Mouse (Mus musculus) gonadal fat pad, adult 2 months (tissue): ENCODE results near the gene Gm21954. TPM values are rescaled to one million over a fixed set of nuclear protein-coding genes. Genes with fewer than 3 reads are reported as not detected.

Source experiments
- DNase-seq: peaks from one replicate; pipeline ENCODE4 v3.0.0-alpha.2; 2012; ENCODE audit warnings: low read depth
- polyA plus RNA-seq: library from polyadenylated mRNA; depleted of rRNA; stranded (reverse); fragments of >200 nt; gene quantifications from 2 replicates; pipeline ENCODE4 v1.2.3, GENCODE M21; 2012

Gm21954 gene
- polyA plus RNA-seq, 1 experiment, result not detected

GRCm38 (mm10) chr3:55462904-55463668, 8.9 kb downstream of the Gm21954 start:
- DNase-seq, result no peak

DNA sequence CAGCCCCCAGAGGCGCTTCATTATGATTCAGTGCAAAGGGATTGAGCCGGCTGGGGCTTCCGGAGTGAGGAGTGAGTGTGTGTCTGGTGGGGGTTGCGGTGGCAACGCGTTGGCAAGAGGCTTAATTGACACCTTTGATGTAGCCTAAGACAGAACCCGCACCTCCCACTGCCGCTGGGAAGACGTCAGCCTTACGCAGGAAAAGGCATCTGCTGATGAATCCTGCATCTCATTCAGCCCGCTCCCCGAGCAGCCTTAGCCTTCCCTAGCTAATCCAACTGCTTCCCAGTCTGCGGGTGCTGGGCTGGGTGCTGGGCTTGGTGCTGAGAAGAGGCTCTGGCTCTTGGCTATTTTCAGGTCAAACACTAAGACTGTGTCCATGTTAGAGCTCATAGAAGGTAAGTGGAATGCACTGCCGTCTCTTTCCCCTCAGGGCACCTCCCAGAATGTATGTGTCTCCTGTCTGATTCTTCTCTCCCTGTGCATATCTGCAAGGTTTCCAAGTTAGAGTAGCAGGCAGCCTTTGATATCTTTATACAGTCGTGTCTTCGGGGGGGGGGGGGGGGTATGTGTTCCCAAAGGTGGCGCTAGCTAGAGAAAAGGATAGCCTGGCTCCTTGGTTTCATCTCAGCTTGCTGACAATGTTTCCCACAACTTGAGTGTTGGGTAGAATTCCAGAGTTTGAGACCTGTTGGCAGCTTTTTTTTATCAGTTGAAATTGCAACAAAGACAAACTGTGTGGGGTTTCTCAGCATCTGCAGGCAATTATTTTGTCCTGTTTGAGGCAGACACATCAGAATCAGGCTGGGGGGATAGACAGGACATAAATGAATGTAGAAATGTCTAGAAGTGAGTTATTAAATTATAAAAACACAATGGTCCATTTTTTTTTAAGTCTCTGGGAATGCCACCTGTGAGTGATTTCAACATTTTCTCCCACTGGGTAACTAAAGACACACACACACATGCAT, 10.0 kb downstream of the Gm21954 start:
- no peak for DNase-seq

- no peak for DNase-seq
Observed at GRCm38 (mm10) chr3:55461092-55461491, 10.9 kb downstream of the Gm21954 start.

GRCm38 (mm10) chr3:55452464-55452863, 19.5 kb downstream of the Gm21954 start:
- no peak for DNase-seq

DNA sequence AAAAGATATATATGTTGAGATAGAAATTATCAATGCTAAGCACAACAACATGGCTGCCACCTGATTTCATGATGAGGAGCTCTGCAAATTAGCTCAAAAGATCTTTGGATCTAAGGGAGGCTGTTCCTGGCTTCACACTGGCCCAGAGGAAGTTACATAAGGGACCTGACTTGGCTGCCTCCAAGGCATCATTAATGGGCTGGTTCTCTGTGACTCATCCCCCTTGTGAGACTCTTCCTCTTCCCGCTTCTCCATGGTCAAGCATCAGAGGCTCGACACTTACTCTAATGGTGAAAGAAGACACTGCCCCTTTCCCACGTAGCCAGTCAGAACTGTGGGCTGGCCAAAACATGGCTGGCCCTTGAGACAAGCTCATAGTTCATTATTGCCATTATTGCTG, 20.1 kb downstream of the Gm21954 start:
- no peak for DNase-seq

GRCm38 (mm10) chr3:55451035-55451434, 21.0 kb downstream of the Gm21954 start:
- DNase-seq, result no peak

DNA sequence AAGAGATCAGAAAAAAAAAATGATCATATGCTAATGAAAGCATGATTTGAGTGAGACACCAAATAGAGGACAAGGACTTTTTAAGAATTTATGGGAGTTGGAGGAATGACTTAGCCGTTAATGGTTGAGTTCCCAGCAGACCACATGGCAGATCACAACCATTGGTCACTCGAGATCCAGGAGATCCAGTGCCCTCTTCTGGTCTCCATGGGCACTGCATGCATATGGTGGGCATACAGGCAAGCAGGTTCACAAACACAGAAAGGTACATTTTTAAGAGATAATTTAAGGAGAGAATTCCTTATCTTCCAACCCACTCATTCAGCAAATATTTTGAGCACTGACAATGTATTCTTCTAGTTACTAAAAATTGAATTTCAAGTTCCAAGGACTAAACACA, 22.9 kb downstream of the Gm21954 start:
- DNase-seq, result no peak

DNA sequence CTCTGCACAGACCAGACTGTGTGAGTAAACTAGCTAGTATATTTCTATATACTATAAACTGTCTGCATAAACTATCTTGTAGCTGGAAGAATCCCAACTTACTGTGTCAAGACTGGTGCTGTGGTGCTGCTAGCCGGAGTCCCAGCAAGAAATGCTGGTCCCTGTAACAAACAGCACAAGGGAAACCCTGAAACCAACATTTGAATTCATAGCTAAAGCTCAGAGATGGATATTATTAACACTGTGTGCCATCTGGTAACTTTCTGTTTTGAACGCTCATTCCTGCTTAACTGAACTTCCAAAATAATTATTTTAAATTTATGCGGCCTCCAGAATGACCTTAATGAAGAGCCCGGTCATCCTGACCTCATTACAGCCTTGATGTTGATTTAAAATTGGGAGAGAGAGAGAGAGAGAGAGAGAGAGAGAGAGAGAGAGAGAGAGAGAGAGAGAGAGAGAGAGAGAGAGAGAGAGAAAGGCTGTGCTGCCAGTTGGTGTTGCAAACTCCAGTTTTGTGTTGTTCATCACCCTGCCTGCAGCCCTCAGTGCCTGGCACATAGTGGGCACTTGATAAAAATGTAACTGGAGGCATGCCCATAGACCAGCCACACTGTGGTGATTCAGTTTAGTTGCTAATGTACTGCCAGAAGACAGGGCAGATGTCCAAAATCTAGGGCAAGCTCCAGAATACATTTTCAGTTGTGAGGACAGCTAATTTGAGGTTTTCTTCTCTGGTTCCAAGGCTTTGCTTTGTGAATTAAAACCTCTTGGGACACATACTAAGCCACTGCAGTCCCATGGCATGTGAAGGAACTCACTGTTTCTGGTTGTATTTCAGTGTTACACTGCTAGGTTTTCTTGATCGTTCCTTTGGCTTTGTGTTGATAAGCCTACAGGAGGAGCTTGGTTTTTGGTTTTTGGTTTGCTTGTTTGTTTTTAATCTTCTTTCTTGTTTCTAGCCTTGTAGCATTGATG, 24.2 kb downstream of the Gm21954 start:
- DNase-seq, result no peak

DNA sequence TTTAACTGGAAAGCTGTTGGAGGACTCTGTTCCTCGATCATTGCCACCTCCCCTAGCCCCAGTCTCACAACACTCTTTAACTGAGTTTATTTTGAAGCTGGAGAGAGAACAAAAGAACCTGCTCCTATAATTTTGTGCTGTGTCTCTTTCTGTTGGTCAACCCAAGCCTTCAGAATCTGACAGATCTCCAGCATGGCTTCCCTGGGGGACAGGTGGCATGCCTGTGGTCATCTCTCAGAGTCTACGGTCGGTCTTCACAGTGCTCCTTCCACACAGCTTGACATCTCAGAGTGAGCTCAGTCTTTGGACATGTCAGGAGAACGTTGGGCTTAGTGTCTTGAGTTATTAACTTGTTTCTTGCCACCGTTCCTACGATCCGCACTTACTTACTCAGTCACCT, 25.3 kb downstream of the Gm21954 start:
- no peak for DNase-seq

- no peak for DNase-seq
Observed at GRCm38 (mm10) chr3:55443725-55444124, 28.3 kb downstream of the Gm21954 start.

- no peak for DNase-seq
Observed at GRCm38 (mm10) chr3:55443271-55443670, 28.7 kb downstream of the Gm21954 start.

DNA sequence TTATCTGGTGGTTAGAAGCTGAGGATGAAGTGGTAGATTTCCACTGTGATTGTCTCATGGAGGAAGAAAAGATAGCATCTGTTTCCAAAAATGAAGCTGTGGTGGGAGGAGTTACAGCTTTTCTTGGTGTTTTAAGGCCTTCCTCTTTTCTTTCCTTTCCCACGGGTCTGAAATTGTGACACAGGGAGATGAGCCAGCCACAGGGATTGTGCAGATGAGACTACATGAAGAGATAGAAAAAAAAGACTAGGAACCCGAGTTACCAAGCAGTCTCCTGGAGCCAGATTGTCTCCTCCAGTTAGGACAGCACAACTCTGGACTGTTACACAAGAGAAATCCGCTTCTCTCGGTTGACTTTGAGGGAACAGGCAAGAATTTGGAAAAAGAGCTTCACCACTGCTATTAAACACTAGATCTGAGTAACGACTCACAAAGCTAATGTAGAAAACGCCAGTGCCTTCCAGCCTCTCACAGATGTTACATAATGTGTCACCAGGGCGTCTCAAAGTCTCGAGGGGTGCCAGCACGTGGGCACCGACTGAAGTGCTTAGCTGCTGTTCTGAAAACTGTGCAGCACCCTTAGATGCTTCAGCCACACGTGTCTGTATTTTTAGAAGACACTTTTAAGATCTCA, 29.9 kb downstream of the Gm21954 start:
- DNase-seq, result no peak

- no peak for DNase-seq
Observed at GRCm38 (mm10) chr3:55440342-55440741, 31.7 kb downstream of the Gm21954 start.

GRCm38 (mm10) chr3:55438824-55439446, 33.1 kb downstream of the Gm21954 start:
- no peak for DNase-seq

DNA sequence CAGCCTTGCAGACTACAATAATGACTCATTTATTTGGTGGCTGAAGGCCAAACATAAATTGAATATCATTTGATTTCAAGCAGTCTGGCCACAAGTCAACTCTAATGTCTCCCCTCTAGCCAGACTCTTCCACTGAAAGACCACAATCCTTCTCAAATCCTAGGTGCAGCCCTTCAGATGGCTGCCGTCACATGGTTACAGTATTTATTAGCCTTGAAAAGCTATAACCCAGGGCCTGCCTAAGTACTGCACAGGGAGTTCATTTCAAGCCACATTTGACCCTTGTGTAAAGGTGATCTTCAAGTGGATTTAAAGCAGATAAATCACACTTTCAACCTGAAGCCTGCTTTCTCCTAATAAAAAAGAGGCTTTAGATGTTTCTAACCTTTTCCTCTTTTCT, 37.7 kb downstream of the Gm21954 start:
- no peak for DNase-seq

DNA sequence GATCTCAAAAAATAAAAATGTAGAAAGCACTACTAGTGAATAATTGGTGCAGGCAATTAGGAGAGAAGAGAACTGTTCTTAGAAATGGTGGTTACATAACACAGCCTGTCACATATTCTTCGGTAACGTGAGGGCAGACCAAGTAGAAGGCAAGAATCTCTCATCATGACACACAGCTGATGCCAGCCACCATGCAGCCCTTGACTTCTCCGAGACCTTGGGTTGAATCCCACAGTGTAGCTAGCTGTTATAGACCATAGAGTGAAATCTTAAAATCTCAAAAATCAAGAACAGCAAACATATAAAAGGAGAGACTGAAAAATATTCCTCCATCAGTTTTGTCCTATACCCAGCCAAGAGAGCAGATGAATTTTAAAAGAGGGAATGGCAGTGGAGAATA, 40.8 kb downstream of the Gm21954 start:
- DNase-seq, result no peak

DNA sequence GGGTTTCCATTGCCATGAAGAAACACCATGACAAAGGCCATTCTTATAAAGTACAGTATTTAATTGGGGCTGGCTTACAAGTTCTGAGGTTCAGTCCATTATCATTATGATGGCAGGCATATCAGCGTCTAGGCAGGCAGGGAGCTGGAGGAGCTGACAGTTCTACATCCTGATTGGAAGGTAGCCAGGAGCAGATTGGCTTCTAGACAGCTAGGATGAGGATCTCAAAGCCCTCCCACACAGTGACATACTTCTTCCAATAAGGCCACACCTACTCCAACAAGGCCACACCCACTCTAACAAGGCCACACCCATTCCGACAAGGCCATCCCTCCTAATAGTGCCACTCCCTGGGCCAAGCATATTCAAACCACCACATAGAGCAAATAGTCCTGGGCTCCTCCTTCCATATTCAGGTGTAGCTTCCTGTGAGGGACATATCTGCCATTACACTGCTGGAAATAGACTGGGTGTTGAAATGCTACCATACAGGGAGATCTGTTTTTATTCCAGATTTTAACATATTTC, 41.9 kb downstream of the Gm21954 start:
- DNase-seq, result no peak

DNA sequence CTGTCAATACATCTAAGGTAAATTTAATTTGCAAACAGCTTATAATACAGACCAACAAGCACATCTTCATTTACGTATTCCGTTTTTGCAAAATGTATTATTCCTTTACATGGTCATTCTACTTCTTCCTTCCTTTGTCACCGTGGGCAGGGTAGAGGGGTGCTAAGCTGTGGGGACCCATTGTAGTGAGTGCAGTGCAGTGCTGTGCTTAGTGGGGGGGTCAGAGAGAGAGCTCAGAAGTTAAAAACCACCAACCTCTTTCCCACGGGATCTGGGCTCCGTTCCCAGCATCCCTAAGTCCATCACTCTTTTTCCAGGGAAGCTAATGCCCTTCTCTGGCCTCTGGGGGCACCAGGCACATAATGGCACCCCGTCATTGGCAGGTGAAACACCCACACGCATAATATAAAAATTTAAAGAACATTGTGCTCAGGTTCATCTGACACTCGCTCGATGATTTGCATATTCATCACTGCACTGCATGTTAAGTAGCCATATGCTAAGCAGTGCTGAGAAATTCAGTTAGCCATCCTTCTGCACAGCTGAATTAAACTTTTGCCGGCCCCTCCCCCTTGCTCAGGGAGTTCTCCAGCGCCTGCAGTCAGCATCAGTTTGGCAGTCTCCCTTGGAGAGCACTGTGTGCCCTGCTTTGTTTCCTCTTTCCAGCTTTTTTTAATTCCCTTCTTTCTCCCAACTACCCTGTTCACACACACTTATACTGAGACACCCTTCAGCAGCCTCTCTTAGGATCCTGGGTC, 48.2 kb downstream of the Gm21954 start:
- DNase-seq, result no peak

DNA sequence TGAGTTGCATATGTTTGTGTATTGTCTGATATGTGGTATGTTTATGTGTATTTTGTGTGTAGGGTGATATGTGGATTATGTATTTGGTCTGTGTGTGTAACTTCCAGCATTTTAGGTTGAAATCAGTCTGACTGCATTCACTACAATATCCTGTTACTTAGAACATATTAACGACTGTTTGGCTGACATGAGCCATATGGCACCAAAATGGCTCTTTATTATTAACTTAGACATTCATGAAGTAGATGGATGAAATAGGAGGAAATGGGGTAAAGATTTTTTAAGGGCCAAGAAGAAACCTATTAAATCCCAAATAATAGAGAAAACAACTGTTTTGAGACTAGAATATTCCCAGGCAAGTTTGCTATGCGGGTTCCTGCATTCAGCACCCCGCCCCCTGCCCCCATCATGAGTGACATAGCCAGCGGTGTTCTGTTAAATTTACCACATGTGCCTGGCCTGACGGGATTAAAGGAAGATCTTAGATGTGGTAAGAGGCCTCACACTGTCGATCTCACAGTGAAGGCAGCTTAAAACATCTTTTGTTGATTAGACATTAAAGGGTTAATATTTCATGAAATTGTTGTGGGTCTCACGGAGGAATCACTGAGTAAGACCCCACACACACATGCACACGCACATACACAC, 51.5 kb downstream of the Gm21954 start:
- no peak for DNase-seq
